Mouse (Mus musculus) liver, adult 2 months (tissue): ENCODE data around the gene B4galt5.

ENCODE experiments used
- CTCF ChIP-seq: fragments of 200-500 bp; IDR thresholded peaks from 2 replicates; pipeline ENCODE4 v1.5.1; 2011; ENCODE audit warnings: low read depth, low read length, control low read depth
- POLR2A ChIP-seq: fragments of 200-500 bp; IDR thresholded peaks from 2 replicates; pipeline ENCODE4 v1.6.1; 2011; ENCODE audit warnings: low read length, control low read depth; ENCODE audit not compliant: insufficient read depth; ENCODE audit errors: extremely low read depth

DNA sequence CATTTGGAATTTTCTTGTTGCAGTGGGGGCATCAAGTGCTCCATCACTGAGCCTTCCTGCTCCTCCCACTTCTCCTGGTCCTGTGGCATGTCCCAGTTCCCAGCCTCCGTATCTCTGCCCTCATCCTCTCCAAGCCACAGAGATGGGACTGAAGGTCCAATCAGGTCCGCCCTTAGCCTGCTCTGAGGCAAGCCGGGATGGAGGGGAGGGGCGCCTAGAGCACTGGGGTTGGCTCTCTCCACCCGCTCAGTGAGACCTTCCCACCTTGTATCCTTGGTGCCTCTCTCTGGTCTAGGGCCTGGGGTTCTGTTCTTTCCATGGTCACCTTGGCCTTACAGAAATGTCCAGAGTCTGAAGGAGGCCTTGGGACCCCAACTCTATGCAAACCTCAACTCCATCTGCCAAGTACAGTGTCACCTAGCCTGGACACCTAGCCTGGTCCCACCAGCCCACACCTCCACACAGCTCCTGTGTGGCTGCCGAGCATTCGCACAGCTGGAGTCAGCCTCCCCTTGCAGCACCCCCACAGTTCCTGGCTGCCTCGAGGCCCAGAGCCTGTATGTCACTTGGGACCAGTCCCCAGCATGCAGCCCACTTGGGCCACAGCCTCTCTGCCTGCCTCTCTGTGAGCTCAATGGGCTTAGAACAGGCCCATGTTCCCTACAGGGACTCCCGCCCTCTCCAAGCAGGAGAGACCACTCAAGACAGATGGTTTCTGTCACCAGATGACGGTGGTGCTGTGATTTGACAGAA lies 74.1 kb downstream of the B4galt5 start:
- TF ChIP-seq CTCF (no peak), POLR2A (no peak)
